In genomic region chr11:109364337-109364736, GRCm38 (mm10) we compare ENCODE assay signal across 9 mouse cellular contexts. TPM values are rescaled to one million over a fixed set of nuclear protein-coding genes. Genes with fewer than 3 reads are reported as not detected.
DNase-seq lines count a peak whose midpoint lies in the region; ATAC-seq and TF ChIP-seq lines count a peak whose summit lies in the region.
"Had no signal": no experiment of that assay in that cellular context is flagged by ENCODE, and none has a peak within 500 bp of the region (broad histone marks: within the 10 kb centered on the region; RNA-seq: fewer than 3 reads in every experiment).

No protein-coding gene starts in this region.

- H3K9ac ChIP-seq in heart, embryonic 12.5 days: peak overlapping the region; percentile 18
- H3K9ac ChIP-seq in ES-Bruce4 (ENCODE audit: low read depth, poor library complexity, severe bottlenecking): no peak overlapping the region
- 0 out of 2 replicates have a peak overlapping the region, but pooled peaks have one; percentile 93 for H3K9ac ChIP-seq in forebrain, postnatal 0 days
- peak overlapping the region; percentile 18; the same call in 1 of the 2 replicates for H3K9ac ChIP-seq in liver, embryonic 16.5 days (ENCODE audit: low read depth, low read length)

- no peak for DNase-seq in heart, adult 18-20 months
- DNase-seq in forebrain, postnatal 0 days: no peak
- no peak for DNase-seq in thymus, postnatal 4 days
- no peak for DNase-seq in layer of hippocampus, postnatal 36 days
- DNase-seq in cerebellum, adult 9-10 months: no peak
- DNase-seq: gastrocnemius, postnatal 36 days had no signal

- no peaks in the 10 kb centered on the region for H3K9me3 ChIP-seq in heart, embryonic 12.5 days (replicated peaks)
- no peaks in the 10 kb centered on the region for H3K9me3 ChIP-seq in ES-Bruce4 (replicated peaks; ENCODE audit: control insufficient read depth, insufficient read depth, low read length, poor library complexity, severe bottlenecking)
- H3K9me3 ChIP-seq in forebrain, postnatal 0 days (ENCODE audit: low read length): no peaks in the 10 kb centered on the region
- no peaks in the 10 kb centered on the region for H3K9me3 ChIP-seq in liver, embryonic 16.5 days (replicated peaks; ENCODE audit: control insufficient read depth, low read length)

- peak overlapping the region; percentile 17 for H3K4me3 ChIP-seq in heart, embryonic 12.5 days
- H3K4me3 ChIP-seq in ES-Bruce4 (ENCODE audit: low read depth, low read length): 0 out of 2 replicates have a peak overlapping the region, but pooled peaks have one; percentile 31
- peak overlapping the region; percentile 76 for H3K4me3 ChIP-seq in forebrain, postnatal 0 days (ENCODE audit: low read depth, low read length)
- H3K4me3 ChIP-seq in liver, embryonic 16.5 days (ENCODE audit: low read depth, low read length): peak overlapping the region; percentile 29

- WGBS in heart, embryonic 12.5 days: 63% methylated on average over 2 of the region's 2 CpGs
- WGBS in forebrain, postnatal 0 days: 51% methylated on average over 2 of the region's 2 CpGs
- 55% methylated on average over 2 of the region's 2 CpGs for WGBS in liver, embryonic 16.5 days (ENCODE audit: insufficient replicate concordance)

- TF ChIP-seq EP300 in ES-Bruce4 (IDR thresholded peaks at IDR 0.05; ENCODE audit: insufficient read depth, low read depth, low read length): no peak

- TF ChIP-seq POLR2A in ES-Bruce4 (IDR thresholded peaks at IDR 0.05; ENCODE audit: insufficient read depth, low read length): no peak

- no peak for ATAC-seq in heart, embryonic 12.5 days (ENCODE audit: insufficient number of reproducible peaks, low FRiP score)
- ATAC-seq in forebrain, postnatal 0 days: no peak
- ATAC-seq in liver, embryonic 16.5 days (ENCODE audit: low read depth): no peak

- H3K36me3 ChIP-seq in heart, embryonic 12.5 days: peaks cover 20% of the 10 kb centered on the region
- peaks cover 29% of the 10 kb centered on the region for H3K36me3 ChIP-seq in ES-Bruce4 (ENCODE audit: control insufficient read depth, insufficient read depth, low read length, poor library complexity, severe bottlenecking)
- H3K36me3 ChIP-seq in forebrain, postnatal 0 days (ENCODE audit: insufficient read depth): no peaks in the 10 kb centered on the region; the same call in none of the 2 replicates
- H3K36me3 ChIP-seq in liver, embryonic 16.5 days (ENCODE audit: control insufficient read depth, insufficient read depth): peaks cover 6% of the 10 kb centered on the region; the same call in 1 of the 2 replicates

- TF ChIP-seq CTCF in ES-Bruce4 (IDR thresholded peaks at IDR 0.05; ENCODE audit: low read depth, low read length): no peak
- no peak for TF ChIP-seq CTCF in forebrain, postnatal 0 days (IDR thresholded peaks at IDR 0.05; ENCODE audit: low read depth)

- no peaks in the 10 kb centered on the region for H3K27me3 ChIP-seq in heart, embryonic 12.5 days (replicated peaks)
- H3K27me3 ChIP-seq in ES-Bruce4 (ENCODE audit: control insufficient read depth, insufficient read depth, low read length, poor library complexity, severe bottlenecking): no peaks in the 10 kb centered on the region
- H3K27me3 ChIP-seq in forebrain, postnatal 0 days (ENCODE audit: insufficient read depth, low read length): no peaks in the 10 kb centered on the region
- H3K27me3 ChIP-seq in liver, embryonic 16.5 days (ENCODE audit: control insufficient read depth, insufficient read depth, low read depth, low read length): no peaks in the 10 kb centered on the region

- H3K27ac ChIP-seq in heart, embryonic 12.5 days (ENCODE audit: poor library complexity, severe bottlenecking): no peak overlapping the region
- H3K27ac ChIP-seq in ES-Bruce4 (ENCODE audit: insufficient read depth, low read length): no peak overlapping the region
- no peak overlapping the region for H3K27ac ChIP-seq in forebrain, postnatal 0 days (ENCODE audit: low read depth, low read length)
- no peak overlapping the region for H3K27ac ChIP-seq in liver, embryonic 16.5 days (ENCODE audit: low read length)

- H3K4me2 ChIP-seq in heart, embryonic 12.5 days: peak overlapping the region; percentile 48
- H3K4me2 ChIP-seq in forebrain, postnatal 0 days (ENCODE audit: low read depth): peak overlapping the region; percentile 73
- peak overlapping the region; percentile 52 for H3K4me2 ChIP-seq in liver, embryonic 16.5 days (ENCODE audit: low read depth, low read length)

- H3K4me1 ChIP-seq in heart, embryonic 12.5 days (replicated peaks): peaks cover 60% of the 10 kb centered on the region
- peaks cover 4% of the 10 kb centered on the region for H3K4me1 ChIP-seq in ES-Bruce4 (ENCODE audit: control insufficient read depth, insufficient read depth, low read length)
- peaks cover 26% of the 10 kb centered on the region for H3K4me1 ChIP-seq in forebrain, postnatal 0 days (ENCODE audit: insufficient read depth)
- H3K4me1 ChIP-seq in liver, embryonic 16.5 days (ENCODE audit: control insufficient read depth, low read depth, low read length): peaks cover 56% of the 10 kb centered on the region

RNA-seq across cellular contexts. Expression of gene Gna13, which starts 1.7 kb away (rescaled TPM):
- polyA plus RNA-seq in heart, embryonic 12.5 days (2016; fragmentation: Nextera tagmentation; extraction: Ambion mirVana): 21.6 and 27.2 TPM in 2 replicates
- total RNA-seq in heart, adult 18-20 months (2021): 10 to 100 TPM; 29.0 to 34.3 TPM
- 62.2 and 65.1 TPM in 2 replicates for polyA plus RNA-seq in ES-Bruce4 (2011; ENCODE audit: insufficient read depth, insufficient read length, low read depth, missing spikeins)
- total RNA-seq in forebrain, postnatal 0 days (2014; rRNA removed): 41.8 and 52.2 TPM in 2 replicates
- polyA plus RNA-seq in forebrain, postnatal 0 days (2015; fragmentation: Nextera tagmentation; extraction: Ambion mirVana): 25.9 and 30.4 TPM in 2 replicates
- 14.1 and 15.6 TPM in 2 replicates for polyA plus RNA-seq in liver, embryonic 16.5 days (2015; fragmentation: Nextera tagmentation; extraction: Ambion mirVana)
- 10 to 100 TPM; 53.5 to 54.8 TPM for total RNA-seq in layer of hippocampus, postnatal 36 days (2021)

RNA-seq across cellular contexts. Expression of gene 9930022D16Rik, which starts 49.4 kb away (rescaled TPM):
- not detected in 2 replicates for polyA plus RNA-seq in heart, embryonic 12.5 days (2016; fragmentation: Nextera tagmentation; extraction: Ambion mirVana)
- total RNA-seq in heart, adult 18-20 months (2021): not detected
- not detected in 2 replicates for polyA plus RNA-seq in ES-Bruce4 (2011; ENCODE audit: insufficient read depth, insufficient read length, low read depth, missing spikeins)
- total RNA-seq in forebrain, postnatal 0 days (2014; rRNA removed): not detected in 2 replicates
- polyA plus RNA-seq in forebrain, postnatal 0 days (2015; fragmentation: Nextera tagmentation; extraction: Ambion mirVana): not detected in 2 replicates
- polyA plus RNA-seq in liver, embryonic 16.5 days (2015; fragmentation: Nextera tagmentation; extraction: Ambion mirVana): not detected in 2 replicates
- not detected for total RNA-seq in layer of hippocampus, postnatal 36 days (2021)
- total RNA-seq: gastrocnemius, postnatal 36 days had no signal

Comparison
In these comparisons a context has a peak if more than half of its experiments do, and no peak if none do; other contexts are left out.
1. H3K4me3 ChIP-seq: peak in every context shown above with its lines; median percentile 76 in forebrain, postnatal 0 days; 31 in ES-Bruce4; 29 in liver, embryonic 16.5 days; 17 in heart, embryonic 12.5 days.